Mouse (Mus musculus) CD4-positive, CD25-positive, alpha-beta regulatory T cell (primary cell): ENCODE results near the gene Spata20. TPM values are rescaled to one million over a fixed set of nuclear protein-coding genes. Genes with fewer than 3 reads are reported as not detected.

Experiments
- polyA plus RNA-seq: library from polyadenylated mRNA; unstranded; fragments of 100-300 nt; shearing (Covaris generic); gene quantifications from one replicate; pipeline ENCODE4 v1.2.1, GENCODE M21; 2017

Spata20 gene
- polyA plus RNA-seq = not detected

DNA sequence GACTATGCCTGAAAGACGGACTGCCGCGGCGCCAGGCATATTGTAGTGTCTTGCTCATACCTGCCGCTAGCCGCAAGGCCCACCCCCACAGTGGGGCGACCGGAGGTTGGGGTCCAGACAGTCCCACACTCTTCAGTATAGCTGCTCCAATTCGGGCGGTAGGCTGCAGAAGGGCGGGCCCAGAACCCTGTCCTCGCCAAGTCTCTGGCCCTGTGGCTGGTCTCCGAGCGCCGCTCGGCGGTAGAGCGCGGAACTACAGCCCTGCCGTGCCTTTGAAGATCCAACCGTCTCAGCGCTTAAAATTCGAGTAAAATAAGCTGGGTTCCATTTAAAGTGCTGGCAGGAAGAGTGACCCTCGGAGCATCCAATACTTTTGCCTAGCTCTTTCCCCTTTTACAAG, at the start of gene Spata20:
Spata20 (minus strand) TSS at position 179 of the 400 bp plus-strand sequence.

DNA sequence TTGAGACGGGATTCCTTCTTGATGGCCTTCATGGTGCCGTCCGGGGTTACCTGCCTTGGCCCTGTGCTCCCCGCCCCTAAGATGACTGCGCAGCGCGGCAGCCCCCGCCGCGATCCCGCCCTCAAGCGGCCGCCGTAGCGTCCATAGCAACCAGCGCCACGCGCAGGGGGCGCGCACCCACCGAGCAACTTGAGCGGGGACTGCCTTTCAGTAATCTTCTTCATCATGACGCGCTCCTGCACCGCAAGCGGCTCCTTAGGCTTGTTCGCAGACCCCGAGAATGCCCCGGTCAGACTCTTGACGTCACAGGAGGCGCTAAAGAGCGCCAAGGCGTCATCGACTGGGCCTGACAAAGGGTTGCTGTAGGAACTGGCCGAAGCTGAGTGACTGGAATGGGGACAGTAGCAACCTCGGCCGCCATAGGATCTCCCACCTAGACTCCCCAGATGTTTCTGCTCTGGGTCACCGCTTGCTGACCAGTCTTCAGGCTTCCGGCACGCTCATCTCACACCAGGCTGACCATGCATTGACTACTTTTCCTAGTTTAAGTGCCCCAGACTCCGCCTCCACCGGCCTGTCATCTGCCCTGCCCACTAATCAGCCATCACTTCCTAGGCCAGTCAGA, 35.4 kb upstream of the Spata20 start, which contains the start of gene Mycbpap:
Mycbpap (minus strand) TSS at position 524 of the 625 bp plus-strand sequence.

DNA sequence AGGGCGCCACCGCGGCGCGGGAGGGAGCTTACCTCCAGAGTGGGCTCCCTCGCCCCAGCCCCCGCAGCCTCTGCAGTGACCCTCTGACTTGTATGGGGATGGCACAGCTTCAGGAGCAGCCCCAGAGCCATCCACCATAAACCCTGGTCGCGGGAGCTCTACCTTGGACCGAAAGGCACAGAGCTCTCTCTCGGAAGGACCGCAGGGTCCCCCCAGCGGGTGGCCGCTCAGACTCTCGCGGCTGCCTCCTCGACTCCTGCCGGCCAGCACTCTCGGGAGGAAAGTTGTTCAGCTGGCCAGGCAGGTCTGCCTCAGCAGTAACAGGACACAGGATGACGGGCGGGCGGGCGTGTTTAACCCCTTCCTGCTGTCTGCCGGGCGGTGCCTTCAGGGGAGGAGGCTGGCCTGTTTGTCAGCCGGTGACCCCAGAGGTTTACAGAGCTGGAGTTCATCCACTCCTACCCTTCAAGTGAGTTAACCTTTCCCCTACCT, 13.7 kb upstream of the Spata20 start, which contains the start of gene Epn3:
Epn3 (minus strand) TSS at position 314 of the 492 bp plus-strand sequence.

DNA sequence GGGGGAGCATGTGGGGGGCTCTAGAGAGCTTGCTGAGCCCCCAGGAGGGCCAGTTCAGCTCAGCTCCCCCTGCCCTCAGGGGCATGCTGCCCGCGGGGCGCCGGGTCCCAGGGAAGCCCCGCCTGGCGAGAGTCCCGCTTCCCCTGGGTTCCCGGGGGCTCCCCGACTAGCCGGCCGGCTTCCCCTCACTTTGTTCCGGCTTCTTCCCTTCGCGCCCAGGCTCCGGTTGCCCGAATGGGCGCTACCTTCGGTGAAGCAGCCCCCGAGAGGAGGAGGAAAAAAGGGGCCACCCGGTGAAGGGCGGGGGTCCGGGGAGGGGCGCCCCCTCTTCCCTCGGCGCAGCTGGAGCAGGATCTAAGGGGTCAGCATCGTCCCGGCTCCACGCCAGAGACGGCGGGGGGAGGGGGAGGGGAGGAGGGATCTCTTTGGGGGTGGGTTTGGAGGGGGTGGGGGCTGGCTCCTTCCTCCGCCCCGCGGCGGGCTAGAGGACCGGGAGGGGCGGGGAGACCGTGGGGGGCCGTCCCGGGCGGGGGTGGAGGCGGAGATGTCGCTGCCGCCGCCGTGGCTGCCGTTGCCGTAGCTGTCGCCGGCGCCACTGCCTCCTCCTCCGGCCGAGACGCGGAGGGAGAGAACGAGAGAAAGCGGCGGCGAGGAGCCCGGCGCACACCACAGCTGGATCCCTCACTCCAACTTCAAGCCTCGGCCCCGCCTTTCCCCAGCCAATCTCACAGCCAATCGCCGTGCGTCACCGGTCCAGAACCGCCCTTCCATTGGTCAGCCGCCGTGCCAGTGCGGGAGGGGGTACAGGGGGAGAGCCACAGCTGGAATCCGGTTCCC, 12.1 kb downstream of the Spata20 start, which contains the start of gene Cacna1g:
Cacna1g (minus strand) TSS at position 492 of the 837 bp plus-strand sequence.

Other genes starting within 250 kb of the Spata20 start
- gene Wfikkn2, start 240.2 kb downstream of the Spata20 start, polyA plus RNA-seq = 0.17 TPM
- 0.97 TPM for gene Gm21885, start 204.3 kb downstream of the Spata20 start, polyA plus RNA-seq
- gene Luc7l3, start 164.2 kb downstream of the Spata20 start, polyA plus RNA-seq = 90.1 TPM
- gene Ankrd40, start 158.2 kb downstream of the Spata20 start, polyA plus RNA-seq = 47.6 TPM
- gene Abcc3, start 93.2 kb downstream of the Spata20 start, polyA plus RNA-seq = 2.6 TPM
- gene Cacna1g, start 12.0 kb downstream of the Spata20 start, polyA plus RNA-seq = not detected
- not detected for gene Epn3, start 13.8 kb upstream of the Spata20 start, polyA plus RNA-seq
- not detected for gene Mycbpap, start 35.6 kb upstream of the Spata20 start, polyA plus RNA-seq
- 4.3 TPM for gene Rsad1, start 63.1 kb upstream of the Spata20 start, polyA plus RNA-seq
- gene Chad, start 78.9 kb upstream of the Spata20 start, polyA plus RNA-seq = 0.20 TPM
- 6.1 TPM for gene Acsf2, start 115.7 kb upstream of the Spata20 start, polyA plus RNA-seq
- gene Lrrc59, start 143.6 kb upstream of the Spata20 start, polyA plus RNA-seq = 60.2 TPM
- gene Mrpl27, start 167.6 kb upstream of the Spata20 start, polyA plus RNA-seq = 59.5 TPM
- gene Eme1, start 167.8 kb upstream of the Spata20 start, polyA plus RNA-seq = 1.7 TPM
- gene Xylt2, start 191.3 kb upstream of the Spata20 start, polyA plus RNA-seq = 44.2 TPM
- gene Gm11541, start 218.3 kb upstream of the Spata20 start, polyA plus RNA-seq = not detected